Mouse (Mus musculus): Measurements from ENCODE around the gene Uvssa. TPM values are rescaled to one million over a fixed set of nuclear protein-coding genes. Genes with fewer than 3 reads are reported as not detected.
"Not testable (repeated sequence)": the region's sequence is repeated elsewhere in the genome, so short reads cannot be mapped to it uniquely, and the experiment has no call there.

The Uvssa gene
- polyA plus RNA-seq (2014; fragmentation: Nextera tagmentation; extraction: Ambion mirVana): 6.9 and 7.9 TPM in 2 replicates

DNA sequence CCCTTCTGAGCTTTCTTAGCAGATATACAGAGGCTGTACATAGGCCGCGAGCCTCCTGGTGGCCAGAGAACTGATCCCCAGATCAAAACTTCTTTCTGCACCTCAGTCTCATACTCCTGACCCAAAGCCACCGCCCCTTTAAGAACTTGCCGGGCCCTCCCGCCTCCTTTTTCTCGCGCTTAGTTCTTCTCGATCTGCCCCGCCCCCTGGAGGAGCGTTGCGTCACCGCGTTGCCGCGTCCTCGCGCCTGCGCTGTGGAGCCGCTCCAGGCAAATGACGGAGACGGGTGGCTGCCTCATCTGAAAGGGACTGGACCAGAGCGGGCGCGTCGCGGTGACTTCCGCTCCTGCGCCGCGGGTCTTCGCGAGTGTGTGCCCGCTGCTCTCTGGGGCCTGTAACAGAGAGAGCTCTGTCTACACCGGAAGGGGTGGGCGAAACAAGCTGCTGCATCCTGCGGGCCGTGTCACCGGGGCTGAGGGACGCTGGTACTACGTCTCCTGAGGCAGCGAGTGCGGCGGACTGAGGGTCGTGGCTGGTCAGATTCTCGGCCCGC is at the start of gene Uvssa:
Gene Uvssa (plus strand): TSS at position 248 of the 553 bp plus-strand sequence.
- ATAC-seq (ENCODE audit: low FRiP score) (peak; percentile 98), DNase-seq (ENCODE audit: low spot score) (peak; percentile 100)
- Histone ChIP-seq H3K27me3 (ENCODE audit: control insufficient read depth, insufficient read depth, low read length) (no peaks in the 10 kb centered on the region), H3K4me3 (ENCODE audit: low read depth, low read length) (peak within 1 kb of the TSS; percentile 64), H3K36me3 (ENCODE audit: control insufficient read depth, insufficient read depth, low read length) (no peaks in the 10 kb centered on the region), H3K27ac (ENCODE audit: low read depth, low read length) (peak within 1 kb of the TSS; percentile 97), H3K9ac (ENCODE audit: low read depth, low read length) (peak within 1 kb of the TSS; percentile 81), H3K9me3 (ENCODE audit: control insufficient read depth, low read length) (no peaks in the 10 kb centered on the region), H3K4me2 (replicated peaks; ENCODE audit: low read depth, low read length) (peak within 1 kb of the TSS; percentile 61), H3K4me1 (replicated peaks; ENCODE audit: control insufficient read depth, insufficient read depth, low read length) (no peaks in the 10 kb centered on the region)
- under 1% methylated on average over 46 of the region's 46 CpGs for WGBS

DNA sequence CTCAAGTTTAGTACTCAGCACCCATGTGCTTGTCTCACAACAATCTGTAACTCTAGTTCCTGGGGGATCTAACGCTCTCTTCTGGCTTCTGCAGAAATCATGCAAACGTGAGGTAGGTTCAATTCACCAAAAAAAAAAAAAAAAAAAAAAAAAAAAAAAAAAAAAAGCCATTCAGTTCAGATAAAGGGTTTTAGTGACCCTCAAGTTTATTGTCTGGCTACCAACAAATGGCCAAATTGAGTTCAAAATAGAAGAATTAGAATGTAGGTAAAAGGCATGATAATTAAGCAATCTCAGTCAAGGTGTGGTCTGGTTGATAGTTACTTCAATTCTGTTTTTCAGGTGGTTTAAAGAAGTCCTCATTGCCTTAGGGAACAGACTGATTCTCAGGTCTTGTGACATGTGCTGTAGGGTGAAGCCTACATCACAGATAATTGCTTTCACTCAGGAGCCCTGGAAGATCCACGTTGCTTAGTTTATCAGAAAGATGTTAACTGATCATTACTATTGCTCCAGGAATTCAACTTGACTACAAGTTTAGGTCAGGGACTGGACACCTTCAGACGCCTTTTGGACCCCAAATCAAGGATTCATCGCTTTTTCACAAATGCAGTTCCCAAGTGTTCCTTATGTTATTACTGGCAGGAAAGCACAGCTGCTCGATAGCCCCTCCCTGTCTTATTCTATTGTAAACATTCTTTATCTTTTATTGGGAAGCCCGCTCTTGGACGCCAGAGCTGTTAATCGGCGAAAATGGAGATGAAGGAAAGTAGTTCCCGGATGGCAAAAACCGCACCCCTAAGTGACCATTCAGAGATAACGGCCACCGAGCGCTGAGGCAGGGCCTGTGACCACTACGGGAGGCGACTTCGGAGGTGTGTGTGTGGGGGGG is 43.7 kb upstream of the Uvssa start:
- WGBS: 28% methylated on average over 18 of the region's 18 CpGs
- H3K27ac ChIP-seq (ENCODE audit: low read depth, low read length): peak overlapping the region; percentile 78
- H3K9me3 ChIP-seq (ENCODE audit: control insufficient read depth, low read length): no peaks in the 10 kb centered on the region
- H3K4me2 ChIP-seq (replicated peaks; ENCODE audit: low read depth, low read length): peak overlapping the region; percentile 52
- H3K4me3 ChIP-seq (ENCODE audit: low read depth, low read length): peak overlapping the region; percentile 100
- no peaks in the 10 kb centered on the region for H3K27me3 ChIP-seq (ENCODE audit: control insufficient read depth, insufficient read depth, low read length)
- peaks cover 6% of the 10 kb centered on the region for H3K4me1 ChIP-seq (replicated peaks; ENCODE audit: control insufficient read depth, insufficient read depth, low read length)
- ATAC-seq (ENCODE audit: low FRiP score) (no peak), DNase-seq (ENCODE audit: low spot score) (no peak)
- peak overlapping the region; percentile 69 for H3K9ac ChIP-seq (ENCODE audit: low read depth, low read length)
- H3K36me3 ChIP-seq (ENCODE audit: control insufficient read depth, insufficient read depth, low read length): no peaks in the 10 kb centered on the region

DNA sequence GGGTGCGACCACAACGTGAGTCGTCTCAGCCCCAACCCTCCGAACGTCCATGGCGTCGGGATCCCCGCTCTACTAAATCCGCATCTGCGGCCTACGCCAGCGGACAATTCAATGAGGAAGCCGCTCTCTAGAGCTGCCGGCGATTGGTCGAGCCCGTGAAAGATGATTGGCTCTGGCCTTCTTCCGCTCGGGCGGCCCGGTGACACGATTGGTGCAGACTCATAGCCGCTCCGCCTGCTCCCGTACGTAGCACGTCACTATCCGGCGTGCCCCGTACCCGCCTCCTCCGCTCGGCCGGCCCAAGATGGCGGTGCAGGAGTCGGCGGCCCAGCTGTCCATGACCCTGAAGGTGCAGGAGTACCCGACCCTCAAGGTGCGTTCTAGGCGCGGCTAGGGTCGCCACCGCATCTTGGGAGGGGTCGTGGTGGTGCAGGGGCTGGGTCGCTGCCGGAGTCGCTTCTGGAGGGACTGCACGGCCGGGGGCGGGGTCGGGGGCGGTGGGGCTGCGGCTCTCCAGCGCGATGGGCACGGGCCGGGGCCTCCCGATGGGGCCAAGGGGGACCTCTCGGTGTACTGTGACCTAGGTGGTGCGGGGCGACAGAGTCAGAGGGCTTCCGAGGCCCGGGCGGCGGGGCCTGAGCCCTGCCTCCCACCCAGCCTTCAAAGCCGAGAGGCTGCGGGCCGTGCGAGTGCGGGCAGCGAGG is 42.9 kb upstream of the Uvssa start, which contains the start of gene Maea:
Gene Maea (plus strand): TSS at position 237 of the 704 bp plus-strand sequence.
- H3K9ac ChIP-seq (ENCODE audit: low read depth, low read length): peak within 1 kb of the TSS; percentile 97
- no peaks in the 10 kb centered on the region for H3K9me3 ChIP-seq (ENCODE audit: control insufficient read depth, low read length)
- H3K4me1 ChIP-seq (replicated peaks; ENCODE audit: control insufficient read depth, insufficient read depth, low read length): peaks cover 6% of the 10 kb centered on the region
- H3K27me3 ChIP-seq (ENCODE audit: control insufficient read depth, insufficient read depth, low read length): no peaks in the 10 kb centered on the region
- no peaks in the 10 kb centered on the region for H3K36me3 ChIP-seq (ENCODE audit: control insufficient read depth, insufficient read depth, low read length)
- DNase-seq (ENCODE audit: low spot score) (peak; percentile 94), ATAC-seq (ENCODE audit: low FRiP score) (peak; percentile 100)
- peak within 1 kb of the TSS; percentile 91 for H3K4me2 ChIP-seq (replicated peaks; ENCODE audit: low read depth, low read length)
- peak within 1 kb of the TSS; percentile 78 for H3K27ac ChIP-seq (ENCODE audit: low read depth, low read length)
- WGBS: under 1% methylated on average over 61 of the region's 71 CpGs
- peak within 1 kb of the TSS; percentile 100 for H3K4me3 ChIP-seq (ENCODE audit: low read depth, low read length)

GRCm38 (mm10) chr5:33335977-33336360 is 42.4 kb upstream of the Uvssa start:
- no peak for ATAC-seq (ENCODE audit: low FRiP score)
- Histone ChIP-seq H3K4me3 (ENCODE audit: low read depth, low read length) (peak overlapping the region; percentile 100), H3K4me2 (replicated peaks; ENCODE audit: low read depth, low read length) (peak overlapping the region; percentile 91), H3K9me3 (ENCODE audit: control insufficient read depth, low read length) (no peaks in the 10 kb centered on the region), H3K27me3 (ENCODE audit: control insufficient read depth, insufficient read depth, low read length) (no peaks in the 10 kb centered on the region), H3K27ac (ENCODE audit: low read depth, low read length) (peak overlapping the region; percentile 67), H3K36me3 (ENCODE audit: control insufficient read depth, insufficient read depth, low read length) (no peaks in the 10 kb centered on the region), H3K4me1 (replicated peaks; ENCODE audit: control insufficient read depth, insufficient read depth, low read length) (peaks cover 6% of the 10 kb centered on the region), H3K9ac (ENCODE audit: low read depth, low read length) (peak overlapping the region; percentile 97)
- WGBS: under 1% methylated on average over 28 of the region's 31 CpGs
- DNase-seq (ENCODE audit: low spot score): peak; percentile 60

GRCm38 (mm10) chr5:33337206-33337605 is 41.1 kb upstream of the Uvssa start:
- 84% methylated on average over 8 of the region's 8 CpGs for WGBS
- H3K9ac ChIP-seq (ENCODE audit: low read depth, low read length): no peak overlapping the region
- no peak overlapping the region for H3K4me2 ChIP-seq (replicated peaks; ENCODE audit: low read depth, low read length)
- peaks cover 6% of the 10 kb centered on the region for H3K4me1 ChIP-seq (replicated peaks; ENCODE audit: control insufficient read depth, insufficient read depth, low read length)
- H3K36me3 ChIP-seq (ENCODE audit: control insufficient read depth, insufficient read depth, low read length): no peaks in the 10 kb centered on the region
- H3K27me3 ChIP-seq (ENCODE audit: control insufficient read depth, insufficient read depth, low read length): no peaks in the 10 kb centered on the region
- H3K27ac ChIP-seq (ENCODE audit: low read depth, low read length): no peak overlapping the region
- DNase-seq (ENCODE audit: low spot score) (no peak), ATAC-seq (ENCODE audit: low FRiP score) (no peak)
- H3K9me3 ChIP-seq (ENCODE audit: control insufficient read depth, low read length): no peaks in the 10 kb centered on the region
- no peak overlapping the region for H3K4me3 ChIP-seq (ENCODE audit: low read depth, low read length)

DNA sequence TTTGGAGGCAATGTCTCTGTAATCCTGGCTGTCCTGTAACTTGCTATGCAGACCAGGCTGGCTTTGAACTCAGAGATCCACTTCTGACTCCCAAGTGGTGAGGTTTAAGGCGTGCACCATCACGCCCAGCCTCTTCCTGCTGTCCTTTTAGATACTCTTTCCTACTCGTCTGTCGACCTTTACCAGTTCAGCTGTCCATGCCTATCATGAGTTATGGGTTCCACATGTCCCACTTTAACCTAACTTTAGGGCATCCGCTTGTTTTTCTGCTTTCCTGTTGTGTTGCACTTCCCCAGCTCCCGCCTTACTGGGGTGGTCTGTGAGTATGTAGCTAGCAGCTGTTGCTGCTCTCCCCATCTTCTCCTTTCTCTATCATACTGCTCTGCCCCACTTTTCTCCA is 37.2 kb upstream of the Uvssa start:
- no peaks in the 10 kb centered on the region for H3K27me3 ChIP-seq (ENCODE audit: control insufficient read depth, insufficient read depth, low read length)
- no peak for DNase-seq (ENCODE audit: low spot score)
- H3K27ac ChIP-seq (ENCODE audit: low read depth, low read length): no peak overlapping the region
- no peak overlapping the region for H3K4me3 ChIP-seq (ENCODE audit: low read depth, low read length)
- no peak overlapping the region for H3K4me2 ChIP-seq (replicated peaks; ENCODE audit: low read depth, low read length)
- no peaks in the 10 kb centered on the region for H3K9me3 ChIP-seq (ENCODE audit: control insufficient read depth, low read length)
- ATAC-seq (ENCODE audit: low FRiP score): no peak
- H3K4me1 ChIP-seq (replicated peaks; ENCODE audit: control insufficient read depth, insufficient read depth, low read length): peaks cover 6% of the 10 kb centered on the region
- no peaks in the 10 kb centered on the region for H3K36me3 ChIP-seq (ENCODE audit: control insufficient read depth, insufficient read depth, low read length)
- 89% methylated on average over 6 of the region's 6 CpGs for WGBS
- no peak overlapping the region for H3K9ac ChIP-seq (ENCODE audit: low read depth, low read length)

DNA sequence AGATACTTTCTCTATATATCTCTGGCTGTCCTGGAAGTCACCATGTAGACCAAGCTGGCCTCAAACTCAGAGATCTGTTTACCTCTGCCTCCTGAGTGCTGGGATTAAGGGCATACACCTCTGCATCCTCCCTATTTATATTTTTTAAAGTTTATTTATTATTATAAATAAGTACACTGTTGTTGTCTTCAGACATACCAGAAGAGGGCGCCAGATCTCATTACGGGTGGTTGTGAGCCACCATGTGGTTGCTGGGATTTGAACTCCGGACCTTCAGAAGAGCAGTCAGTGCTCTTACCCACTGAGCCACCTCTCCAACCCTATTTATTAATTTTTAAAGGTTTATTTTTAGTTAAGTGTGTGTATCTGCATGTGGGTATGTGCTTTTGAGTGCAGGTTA is 36.1 kb upstream of the Uvssa start:
- H3K27ac ChIP-seq (ENCODE audit: low read depth, low read length); H3K4me2 ChIP-seq (replicated peaks; ENCODE audit: low read depth, low read length); H3K27me3 ChIP-seq (ENCODE audit: control insufficient read depth, insufficient read depth, low read length); H3K4me3 ChIP-seq (ENCODE audit: low read depth, low read length); DNase-seq (ENCODE audit: low spot score); H3K36me3 ChIP-seq (ENCODE audit: control insufficient read depth, insufficient read depth, low read length); ATAC-seq (ENCODE audit: low FRiP score); H3K4me1 ChIP-seq (replicated peaks; ENCODE audit: control insufficient read depth, insufficient read depth, low read length); H3K9ac ChIP-seq (ENCODE audit: low read depth, low read length); H3K9me3 ChIP-seq (ENCODE audit: control insufficient read depth, low read length): not testable (repeated sequence)
- 72% methylated on average over 3 of the region's 3 CpGs for WGBS

- Histone ChIP-seq H3K36me3 (ENCODE audit: control insufficient read depth, insufficient read depth, low read length) (no peaks in the 10 kb centered on the region), H3K4me2 (replicated peaks; ENCODE audit: low read depth, low read length) (no peak overlapping the region), H3K4me1 (replicated peaks; ENCODE audit: control insufficient read depth, insufficient read depth, low read length) (no peaks in the 10 kb centered on the region; the same call in 1 of the 2 replicates), H3K4me3 (ENCODE audit: low read depth, low read length) (no peak overlapping the region), H3K27me3 (ENCODE audit: control insufficient read depth, insufficient read depth, low read length) (no peaks in the 10 kb centered on the region), H3K27ac (ENCODE audit: low read depth, low read length) (no peak overlapping the region), H3K9me3 (ENCODE audit: control insufficient read depth, low read length) (no peaks in the 10 kb centered on the region), H3K9ac (ENCODE audit: low read depth, low read length) (no peak overlapping the region)
- DNase-seq (ENCODE audit: low spot score) (no peak), ATAC-seq (ENCODE audit: low FRiP score) (no peak)
Measured at GRCm38 (mm10) chr5:33342821-33343220, 35.5 kb upstream of the Uvssa start.
